Mouse (Mus musculus) olfactory bulb, adult 2 months (tissue): ENCODE data around the gene Tmem51.

ENCODE experiments used
- CTCF ChIP-seq: fragments of 200-500 bp; IDR thresholded peaks from 2 replicates; pipeline ENCODE4 v1.5.1; 2012; ENCODE audit warnings: low read depth, mild to moderate bottlenecking, low read length, moderate library complexity; ENCODE audit not compliant: insufficient read depth
- POLR2A ChIP-seq: fragments of 200-500 bp; IDR thresholded peaks from 2 replicates; pipeline ENCODE4 v1.6.1; 2012; ENCODE audit warnings: mild to moderate bottlenecking, low read depth, low read length, moderate library complexity; ENCODE audit not compliant: insufficient read depth

DNA sequence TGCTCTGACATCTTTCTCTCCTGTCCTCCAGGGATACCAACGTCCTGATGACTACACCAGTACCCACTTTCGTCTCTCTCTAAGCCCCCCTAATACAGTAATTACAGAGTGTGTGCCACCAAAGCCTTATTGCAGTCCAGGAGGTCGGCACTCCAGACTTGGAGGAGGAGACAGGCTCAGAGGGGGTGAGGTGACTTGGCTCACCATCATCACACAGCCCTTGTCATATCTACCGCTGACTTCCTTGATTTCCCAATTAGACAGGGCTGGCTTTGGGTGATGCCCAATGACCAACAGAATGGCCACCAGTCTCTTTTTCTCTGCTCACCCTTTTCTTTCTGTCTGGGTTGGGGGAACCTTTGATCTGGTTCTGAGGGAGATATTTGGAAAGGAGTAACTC is 1.4 kb downstream of the Tmem51 start:
- TF ChIP-seq CTCF (no peak), POLR2A (no peak)
